Mouse (Mus musculus) ovary, adult 10 weeks (tissue): ENCODE measurements around the gene Apoa2. TPM values are rescaled to one million over a fixed set of nuclear protein-coding genes. Genes with fewer than 3 reads are reported as not detected.

Experiments
- polyA plus RNA-seq: library from polyadenylated mRNA; stranded (reverse); fragments of 350-450 nt; fragmentation: Illumina TruSeq; extraction: RNeasy Lipid Tissue Mini Kit (QIAGEN cat#74804); gene quantifications from one replicate; pipeline ENCODE4 v1.2.3, GENCODE M21; 2014

Gene Apoa2
- not detected for polyA plus RNA-seq

DNA sequence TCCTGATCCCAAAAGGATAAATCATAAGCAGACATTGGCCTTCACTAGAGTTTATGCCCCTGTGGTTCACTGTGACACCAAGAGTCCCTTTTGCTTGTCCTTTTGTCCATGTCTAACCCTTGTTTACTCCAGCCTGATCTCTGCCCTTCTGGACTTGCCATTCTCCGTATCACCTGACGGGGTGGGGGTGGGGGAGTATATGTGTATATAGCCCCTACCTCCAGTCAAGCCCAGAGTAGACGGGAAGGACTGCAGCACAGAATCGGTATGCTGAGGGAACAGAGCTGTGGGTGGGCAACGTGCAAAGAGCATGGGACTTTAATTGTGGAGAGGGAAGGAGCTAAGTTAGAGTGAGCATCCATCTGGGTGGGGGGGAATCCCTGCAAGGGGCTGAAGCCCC, at the start of gene Apoa2:
TSS of gene Apoa2 (plus strand) at position 198 of the 400 bp plus-strand sequence.

DNA sequence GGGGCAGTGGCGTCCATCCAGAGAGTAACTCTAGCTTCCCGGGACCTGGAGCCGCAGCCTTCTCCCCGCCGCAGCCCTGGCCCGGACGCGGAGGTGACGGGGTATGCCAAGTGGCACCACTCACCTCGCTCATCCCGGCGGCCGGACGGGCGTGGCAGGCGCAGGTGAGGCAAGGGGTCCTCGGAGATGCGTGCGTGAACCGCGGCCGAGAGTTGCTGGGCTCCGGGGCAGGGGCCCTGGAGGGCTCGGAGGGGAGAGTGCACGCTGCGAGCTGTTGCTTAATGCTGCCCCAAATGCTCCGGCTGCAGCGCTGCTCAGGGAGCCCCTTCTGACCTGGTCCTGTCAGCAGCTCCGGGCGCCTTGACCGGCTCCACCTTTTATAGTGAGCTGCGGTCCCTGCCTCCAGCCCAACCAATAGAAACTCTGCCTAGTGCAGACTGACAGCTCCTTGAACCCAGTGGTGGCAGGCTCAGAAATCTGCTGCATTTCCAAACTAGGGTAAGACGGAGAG, 28.9 kb upstream of the Apoa2 start, which contains the start of gene Pcp4l1:
TSS of gene Pcp4l1 (minus strand) at position 382 of the 511 bp plus-strand sequence.

DNA sequence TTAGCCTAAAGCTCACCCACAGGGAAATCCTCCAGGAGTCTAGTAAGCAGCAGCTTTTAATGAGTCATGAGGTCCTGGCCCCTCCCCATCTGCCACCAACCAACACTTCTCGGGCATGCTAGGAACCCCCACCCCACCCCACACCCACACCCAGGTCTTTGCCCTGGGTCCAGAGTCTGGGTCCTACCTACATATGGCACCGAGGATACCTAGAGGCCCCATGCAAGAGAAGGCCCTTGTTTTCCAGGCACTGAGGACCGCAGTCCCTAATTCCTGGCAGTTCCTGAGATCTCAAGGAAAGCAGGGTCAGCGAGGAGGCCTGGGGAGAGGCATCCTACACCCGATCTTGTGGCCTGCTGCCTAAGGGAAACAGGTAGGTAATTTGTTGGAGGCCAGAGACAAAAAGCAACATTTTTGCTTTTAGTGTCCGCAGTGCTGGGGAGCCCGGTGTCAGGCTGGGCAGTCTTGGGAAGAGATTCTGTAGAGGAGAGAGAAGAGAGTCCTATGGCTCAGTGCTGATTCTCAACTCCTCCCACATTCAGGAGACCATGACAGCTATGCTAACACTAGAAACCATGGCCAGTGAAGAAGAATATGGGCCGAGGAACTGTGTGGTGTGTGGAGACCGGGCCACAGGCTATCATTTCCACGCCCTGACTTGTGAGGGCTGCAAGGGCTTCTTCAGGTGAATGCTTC, 10.9 kb upstream of the Apoa2 start, which contains the start of gene Nr1i3:
TSS of gene Nr1i3 (plus strand) at position 170 of the 696 bp plus-strand sequence.

DNA sequence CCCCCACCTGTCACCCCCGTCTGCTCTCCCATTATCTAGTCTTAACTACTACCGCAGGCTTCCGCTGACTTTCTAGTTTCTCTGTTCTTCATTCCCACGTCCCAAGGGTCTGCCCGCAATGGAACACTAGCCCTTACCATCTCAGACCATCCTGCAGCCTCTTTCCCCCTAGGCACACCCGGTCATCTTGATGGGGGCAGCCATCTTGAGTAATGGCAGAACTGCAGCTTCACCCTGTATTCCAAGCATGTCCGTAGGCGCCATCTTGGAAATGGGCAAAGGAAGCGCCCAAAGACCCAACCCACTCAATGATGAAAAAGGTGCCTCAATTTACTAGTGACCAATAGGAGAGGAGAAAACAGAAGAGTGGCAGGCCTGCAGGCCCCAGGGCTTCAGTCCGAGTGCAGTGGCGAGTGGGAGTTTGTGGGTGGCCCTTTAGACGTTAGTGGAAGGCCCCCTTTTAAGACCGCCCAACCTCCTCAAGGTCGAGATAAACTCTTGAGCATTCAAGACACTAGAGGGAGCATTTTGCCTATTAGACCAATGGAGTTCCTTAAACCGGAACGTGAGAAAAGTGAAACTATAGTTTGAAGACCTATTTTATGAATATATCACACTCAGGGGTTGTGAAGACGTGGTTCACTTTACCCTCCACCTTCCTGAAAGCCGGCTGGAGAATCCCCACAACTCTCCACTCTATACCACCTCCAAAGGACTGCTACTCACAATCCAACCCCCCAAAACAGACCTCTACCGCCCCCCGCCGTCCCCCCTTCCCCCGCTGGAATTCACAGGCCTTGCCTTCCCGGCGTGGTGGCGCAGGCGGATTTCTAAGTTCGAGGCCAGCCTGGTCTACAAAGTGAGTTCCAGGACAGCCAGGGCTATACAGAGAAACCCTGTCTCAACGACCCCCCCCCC, 2.4 kb upstream of the Apoa2 start, which contains the start of gene Tomm40l:
TSS of gene Tomm40l (minus strand) at position 277 of the 918 bp plus-strand sequence.

DNA sequence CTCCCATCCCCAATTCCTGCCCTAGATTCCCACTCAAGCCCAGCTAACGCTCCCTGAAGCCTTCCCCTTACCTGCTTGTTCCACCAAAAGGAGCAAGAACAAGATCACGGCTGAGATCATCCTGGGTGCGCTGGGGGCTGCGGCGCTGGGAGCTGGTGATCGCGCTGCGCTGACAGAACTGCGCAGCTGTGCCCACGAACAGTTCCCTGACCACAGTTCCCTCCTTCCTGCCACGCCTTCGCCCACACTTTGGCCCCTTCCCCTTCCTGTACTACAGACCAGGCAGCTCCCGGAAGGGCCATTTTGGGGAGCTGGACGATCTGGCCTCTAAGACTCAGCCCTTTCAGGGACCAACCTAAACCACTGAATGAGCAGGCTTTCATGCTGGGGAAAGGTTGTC, 9.3 kb downstream of the Apoa2 start, which contains the start of gene Fcer1g:
TSS of gene Fcer1g (minus strand) at position 240 of the 400 bp plus-strand sequence.

DNA sequence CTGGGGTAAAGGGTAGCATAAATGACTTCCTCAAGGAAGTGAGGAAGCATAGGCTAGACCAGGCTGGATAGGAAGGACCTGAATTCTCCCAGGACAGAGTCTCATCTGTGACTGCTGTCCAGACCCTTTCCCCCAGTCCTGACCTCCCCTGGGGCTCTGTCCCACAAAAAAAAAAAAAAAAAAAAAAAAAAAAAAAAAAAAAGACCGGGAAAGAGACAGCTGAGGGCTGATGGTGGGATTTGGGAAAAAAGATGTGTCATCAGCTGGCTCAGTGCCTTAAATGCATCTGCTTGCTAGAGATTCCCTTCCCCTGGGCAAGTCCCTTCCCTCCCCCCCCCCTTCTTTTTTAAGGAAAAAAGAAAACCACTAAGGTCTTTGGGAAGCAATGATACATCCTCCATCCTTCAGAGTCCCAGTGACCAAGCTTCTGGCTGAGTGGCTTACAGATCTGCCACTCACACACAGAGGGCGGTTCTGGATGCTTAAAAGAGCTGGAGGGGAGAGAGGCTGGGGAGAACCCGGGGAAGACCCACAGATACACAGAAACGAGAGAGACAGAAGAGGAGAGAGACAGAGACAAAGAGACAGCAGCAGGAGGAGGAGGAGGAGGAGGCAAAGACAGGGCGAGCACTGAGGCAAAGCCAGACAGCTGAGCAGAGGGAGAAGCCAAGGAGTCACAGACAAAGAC, 25.2 kb downstream of the Apoa2 start, which contains the start of gene Adamts4:
TSS of gene Adamts4 (plus strand) at position 509 of the 688 bp plus-strand sequence.

GRCm38 (mm10) chr1:171250680-171251593, 26.1 kb downstream of the Apoa2 start, which contains the start of gene Ndufs2:
Gene Ndufs2, minus strand, starts transcription at chr1:171251388.

DNA sequence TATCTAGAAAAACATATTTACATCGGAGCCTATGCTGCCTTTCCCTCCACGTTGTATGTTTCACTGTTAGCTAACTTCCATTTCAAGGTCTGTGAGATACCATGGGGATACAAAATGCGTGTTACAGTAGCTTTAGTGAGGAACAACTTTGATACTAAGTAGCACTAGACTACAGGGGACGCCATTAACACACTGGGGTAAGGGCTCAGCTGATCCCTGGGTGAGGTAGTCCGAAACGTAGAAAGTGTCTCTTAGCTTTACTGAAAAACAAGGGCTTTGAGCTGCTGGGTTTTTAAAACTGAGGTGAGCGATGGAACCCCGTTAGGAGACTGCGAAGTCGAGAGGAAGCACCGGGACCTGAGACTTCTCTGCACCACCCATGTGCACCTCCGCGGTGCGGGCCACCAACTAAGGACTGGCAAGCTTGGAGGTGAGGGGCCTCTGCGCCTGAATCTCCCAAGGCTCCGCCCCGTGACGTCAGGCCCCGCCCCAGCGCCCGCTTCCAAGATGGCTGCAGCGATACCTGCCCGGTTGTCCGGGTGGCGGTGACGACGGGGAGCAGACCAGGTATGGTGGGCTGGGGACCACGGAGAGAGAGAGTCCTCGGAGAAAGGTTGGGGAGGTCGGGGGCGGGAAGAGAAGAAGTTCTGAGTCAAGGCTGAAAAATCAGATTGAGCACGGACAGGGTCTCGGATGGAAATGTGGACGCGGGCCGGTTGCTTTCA, 45.2 kb downstream of the Apoa2 start, which contains the start of gene B4galt3:
TSS of gene B4galt3 (plus strand) at position 481 of the 725 bp plus-strand sequence.

Other genes starting within 250 kb of the Apoa2 start
- gene Fcgr2b, start 248.5 kb upstream of the Apoa2 start, polyA plus RNA-seq, result 64.5 TPM
- 8.4 TPM for gene Fcgr4, start 206.1 kb upstream of the Apoa2 start, polyA plus RNA-seq
- gene Fcgr3, start 160.1 kb upstream of the Apoa2 start, polyA plus RNA-seq, result 17.0 TPM
- gene Cfap126, start 111.1 kb upstream of the Apoa2 start, polyA plus RNA-seq, result 5.6 TPM
- 34.2 TPM for gene Sdhc, start 74.5 kb upstream of the Apoa2 start, polyA plus RNA-seq
- gene Mpz, start 74.3 kb upstream of the Apoa2 start, polyA plus RNA-seq, result not detected
- gene Pcp4l1, start 28.8 kb upstream of the Apoa2 start, polyA plus RNA-seq, result 49.2 TPM
- not detected for gene Nr1i3, start 11.1 kb upstream of the Apoa2 start, polyA plus RNA-seq
- gene Tomm40l, start 2.5 kb upstream of the Apoa2 start, polyA plus RNA-seq, result 4.0 TPM
- gene Fcer1g, start 9.3 kb downstream of the Apoa2 start, polyA plus RNA-seq, result 46.0 TPM
- gene Adamts4, start 25.4 kb downstream of the Apoa2 start, polyA plus RNA-seq, result 5.0 TPM
- 37.5 TPM for gene Ndufs2, start 26.3 kb downstream of the Apoa2 start, polyA plus RNA-seq
- 6.0 TPM for gene B4galt3, start 45.3 kb downstream of the Apoa2 start, polyA plus RNA-seq
- gene Ppox, start 56.1 kb downstream of the Apoa2 start, polyA plus RNA-seq, result 4.1 TPM
- 24.1 TPM for gene Usp21, start 62.9 kb downstream of the Apoa2 start, polyA plus RNA-seq
- 64.0 TPM for gene Ufc1, start 70.0 kb downstream of the Apoa2 start, polyA plus RNA-seq
- gene Dedd, start 104.1 kb downstream of the Apoa2 start, polyA plus RNA-seq, result 16.5 TPM
- 10.9 TPM for gene Nit1, start 120.6 kb downstream of the Apoa2 start, polyA plus RNA-seq
- 27.6 TPM for gene Pfdn2, start 120.6 kb downstream of the Apoa2 start, polyA plus RNA-seq
- 0.40 TPM for gene Klhdc9, start 135.7 kb downstream of the Apoa2 start, polyA plus RNA-seq
- gene Nectin4, start 145.0 kb downstream of the Apoa2 start, polyA plus RNA-seq, result 0.31 TPM
- gene Arhgap30, start 163.9 kb downstream of the Apoa2 start, polyA plus RNA-seq, result 4.2 TPM
- 1.1 TPM for gene Usf1, start 186.3 kb downstream of the Apoa2 start, polyA plus RNA-seq
- gene Tstd1, start 193.8 kb downstream of the Apoa2 start, polyA plus RNA-seq, result not detected
- gene F11r, start 212.5 kb downstream of the Apoa2 start, polyA plus RNA-seq, result 48.9 TPM